Mouse (Mus musculus) C2C12 (cell line): ENCODE measurements around the gene Ranbp1. TPM values are rescaled to one million over a fixed set of nuclear protein-coding genes. Genes with fewer than 3 reads are reported as not detected.
A peak's percentile ranks its signal among the peaks of the same experiment; 100 is the strongest.

Experiments
- H3K27me3 ChIP-seq: one replicate; pipeline ENCODE4 v1.6.1; 2011; ENCODE audit not compliant: control insufficient read depth, insufficient read depth, insufficient read length
- H3K36me3 ChIP-seq: one replicate; pipeline ENCODE4 v1.6.1; 2011; ENCODE audit not compliant: control insufficient read depth, insufficient read depth
- H3K4me3 ChIP-seq: one replicate; pipeline ENCODE4 v1.5.1; 2011; ENCODE audit warnings: mild to moderate bottlenecking, control low read depth; ENCODE audit not compliant: poor library complexity, insufficient read depth, severe bottlenecking
- H3K79me2 ChIP-seq: one replicate; pipeline ENCODE4 v1.6.1; 2011; ENCODE audit not compliant: control insufficient read depth, insufficient read depth
- H3K79me3 ChIP-seq: one replicate; pipeline ENCODE4 v1.6.1; 2011; ENCODE audit warnings: low read depth, control low read depth
- H3ac ChIP-seq: one replicate; pipeline ENCODE3; 2011; ENCODE audit warnings: low read depth; ENCODE audit not compliant: control insufficient read depth, insufficient read length
- CEBPB ChIP-seq: IDR thresholded peaks from one replicate; pipeline ENCODE4 v1.6.1; 2011; ENCODE audit warnings: low read depth, mild to moderate bottlenecking, control low read depth, moderate library complexity
- CTCF ChIP-seq: IDR thresholded peaks from one replicate; pipeline ENCODE4 v1.5.1; 2011; ENCODE audit not compliant: control insufficient read depth, insufficient read depth, insufficient read length
- FOSL1 ChIP-seq: IDR thresholded peaks from one replicate; pipeline ENCODE4 v1.8.0; 2011; ENCODE audit warnings: mild to moderate bottlenecking, low read length; ENCODE audit not compliant: poor library complexity, insufficient read depth, severe bottlenecking
- MAX ChIP-seq: IDR thresholded peaks from one replicate; pipeline ENCODE4 v1.6.1; 2011; ENCODE audit warnings: mild to moderate bottlenecking, control low read depth
- MYOD1 ChIP-seq: IDR thresholded peaks from one replicate; pipeline ENCODE4 v1.6.1; 2011; ENCODE audit warnings: low read depth; ENCODE audit not compliant: control insufficient read depth, insufficient read length
- MYOG ChIP-seq: IDR thresholded peaks from one replicate; pipeline ENCODE4 v1.6.1; 2011; ENCODE audit not compliant: control insufficient read depth, insufficient read length; ENCODE audit errors: extremely low read depth
- USF1 ChIP-seq: IDR thresholded peaks from one replicate; pipeline ENCODE4 v1.6.1; 2011; ENCODE audit warnings: low read depth, mild to moderate bottlenecking, control low read depth, moderate library complexity
- polyA plus RNA-seq: library from polyadenylated mRNA; unstranded; fragments of >200 nt; fragmentation: generic; extraction: Trizol; gene quantifications from one replicate; pipeline ENCODE4 v1.2.1, GENCODE M21; 2012; ENCODE audit warnings: missing spikeins

Gene Ranbp1
- polyA plus RNA-seq, 1 experiment: 422 TPM

GRCm38 (mm10) chr16:18268182-18268581 is 19.6 kb upstream of the Ranbp1 start:
- no peak for TF ChIP-seq CEBPB
- TF ChIP-seq FOSL1: no peak
- no peak for TF ChIP-seq CTCF
- TF ChIP-seq USF1: no peak
- TF ChIP-seq MAX: no peak
- TF ChIP-seq MYOG: no peak
- TF ChIP-seq MYOD1: no peak
- no peak overlapping the region for H3K4me3 ChIP-seq

GRCm38 (mm10) chr16:18265024-18265423 is 16.5 kb upstream of the Ranbp1 start:
- H3K27me3 ChIP-seq: no peaks in the 10 kb centered on the region
- H3K79me3 ChIP-seq: peaks cover 35% of the 10 kb centered on the region
- TF ChIP-seq MYOD1: no peak
- no peak overlapping the region for H3ac ChIP-seq
- no peak overlapping the region for H3K4me3 ChIP-seq
- peaks cover 76% of the 10 kb centered on the region for H3K79me2 ChIP-seq
- H3K36me3 ChIP-seq: peaks cover 94% of the 10 kb centered on the region

More at GRCm38 (mm10) chr16:18268182-18268581, 19.6 kb upstream of the Ranbp1 start:
- peaks cover 67% of the 10 kb centered on the region for H3K79me2 ChIP-seq
- peaks cover 96% of the 10 kb centered on the region for H3K36me3 ChIP-seq
- no peak overlapping the region for H3ac ChIP-seq
- peaks cover 29% of the 10 kb centered on the region for H3K79me3 ChIP-seq
- no peaks in the 10 kb centered on the region for H3K27me3 ChIP-seq

- TF ChIP-seq CEBPB (no peak), MYOG (no peak), MAX (no peak), FOSL1 (no peak), MYOD1 (no peak), USF1 (no peak), CTCF (no peak)
- peaks cover 96% of the 10 kb centered on the region for H3K36me3 ChIP-seq
- H3K79me2 ChIP-seq: peaks cover 20% of the 10 kb centered on the region
- H3K4me3 ChIP-seq: no peak within 1 kb of the TSS
- no peak within 1 kb of the TSS for H3ac ChIP-seq
- H3K27me3 ChIP-seq: no peaks in the 10 kb centered on the region
- H3K79me3 ChIP-seq: peaks cover 13% of the 10 kb centered on the region
Measured at GRCm38 (mm10) chr16:18258221-18258620, 9.7 kb upstream of the Ranbp1 start, which contains the start of gene Gm49776. Gm49776 (minus strand) TSS chr16:18258321.

GRCm38 (mm10) chr16:18253866-18254265 is 5.3 kb upstream of the Ranbp1 start:
- peaks cover 18% of the 10 kb centered on the region for H3K79me3 ChIP-seq
- H3K27me3 ChIP-seq: no peaks in the 10 kb centered on the region
- H3K4me3 ChIP-seq: no peak overlapping the region
- no peak overlapping the region for H3ac ChIP-seq
- H3K36me3 ChIP-seq: peaks cover 91% of the 10 kb centered on the region
- H3K79me2 ChIP-seq: peaks cover 37% of the 10 kb centered on the region
- no peak for TF ChIP-seq CTCF
- no peak for TF ChIP-seq MYOG
- TF ChIP-seq MAX: no peak
- no peak for TF ChIP-seq FOSL1
- TF ChIP-seq CEBPB: no peak
- no peak for TF ChIP-seq USF1
- no peak for TF ChIP-seq MYOD1

GRCm38 (mm10) chr16:18252736-18253135 is 4.2 kb upstream of the Ranbp1 start:
- Histone ChIP-seq H3K4me3 (no peak overlapping the region), H3K36me3 (peaks cover 81% of the 10 kb centered on the region), H3K79me3 (peaks cover 23% of the 10 kb centered on the region), H3K27me3 (no peaks in the 10 kb centered on the region), H3ac (no peak overlapping the region), H3K79me2 (peaks cover 46% of the 10 kb centered on the region)
- TF ChIP-seq USF1 (no peak), CTCF (no peak), MYOD1 (no peak), CEBPB (no peak), MYOG (no peak), FOSL1 (no peak)

- no peaks in the 10 kb centered on the region for H3K27me3 ChIP-seq
- TF ChIP-seq CEBPB: no peak
- no peak for TF ChIP-seq MAX
- TF ChIP-seq MYOD1: no peak
- no peak for TF ChIP-seq MYOG
- no peak for TF ChIP-seq FOSL1
- TF ChIP-seq USF1: no peak
- H3ac ChIP-seq: no peak overlapping the region
- peak overlapping the region; percentile 97 for H3K4me3 ChIP-seq
- H3K79me2 ChIP-seq: peaks cover 63% of the 10 kb centered on the region
- H3K36me3 ChIP-seq: peaks cover 80% of the 10 kb centered on the region
- H3K79me3 ChIP-seq: peaks cover 39% of the 10 kb centered on the region
Measured at GRCm38 (mm10) chr16:18250828-18251790, 2.6 kb upstream of the Ranbp1 start.
